Mouse (Mus musculus) megakaryocyte, embryonic 14.5 days (primary cell): Measurements from ENCODE around the gene Gm20604.

ENCODE experiments used
- FLI1 ChIP-seq: IDR thresholded peaks from 2 replicates; pipeline ENCODE4 v1.6.1; 2012; ENCODE audit warnings: low read length, inconsistent platforms, mixed read lengths
- GATA1 ChIP-seq: IDR thresholded peaks from 3 replicates; pipeline ENCODE4 v1.6.1; 2012; ENCODE audit warnings: mixed read lengths, low read length, inconsistent platforms, borderline replicate concordance

DNA sequence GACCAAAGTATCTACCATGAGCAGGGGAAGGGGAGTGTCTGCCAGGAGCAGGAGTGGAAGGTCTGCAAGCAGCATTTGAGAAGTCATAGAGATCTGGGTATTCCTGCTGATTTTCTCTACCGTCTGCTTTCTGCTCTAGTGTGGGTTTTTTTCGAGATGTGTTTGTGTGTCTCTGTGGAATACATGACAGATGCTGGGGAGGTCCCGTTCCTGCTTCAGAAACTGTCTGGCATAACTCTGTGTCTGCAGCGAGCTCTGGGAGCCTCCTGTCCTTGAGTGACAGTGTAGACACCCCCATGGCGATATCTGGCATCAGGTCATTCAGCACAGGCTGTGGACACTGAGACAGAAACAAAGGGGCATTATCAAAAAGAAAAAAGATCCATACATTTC is 27.1 kb upstream of the Gm20604 start:
- TF ChIP-seq GATA1 (no peak), FLI1 (no peak)
